Mouse (Mus musculus): ENCODE results near the gene Rhot1.
"Not testable (repeated sequence)": the region's sequence is repeated elsewhere in the genome, so short reads cannot be mapped to it uniquely, and the experiment has no call there.

Rhot1 gene

GRCm38 (mm10) chr11:80196351-80196750 lies 12.5 kb upstream of the Rhot1 start:
- DNase-seq = no peak

DNA sequence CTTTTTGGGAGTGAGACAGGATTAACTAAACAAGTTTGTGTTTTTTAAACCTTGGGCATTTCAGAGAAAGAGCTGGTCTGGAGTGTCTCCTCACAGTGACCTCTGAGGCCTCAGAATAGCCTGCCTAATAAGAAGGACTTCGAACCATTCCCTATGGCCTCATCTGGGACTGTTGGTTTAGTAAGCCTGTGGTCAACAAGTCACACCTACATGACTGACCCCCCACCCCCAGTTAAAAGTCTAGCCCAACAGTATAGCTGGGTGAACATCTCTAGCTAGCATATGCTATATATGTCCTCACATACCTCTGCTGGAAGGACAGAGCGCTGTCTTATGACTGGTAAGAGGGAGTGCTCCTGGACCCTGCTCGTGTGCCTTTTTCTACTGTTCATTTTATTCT lies 9.5 kb upstream of the Rhot1 start:
- DNase-seq = no peak

DNA sequence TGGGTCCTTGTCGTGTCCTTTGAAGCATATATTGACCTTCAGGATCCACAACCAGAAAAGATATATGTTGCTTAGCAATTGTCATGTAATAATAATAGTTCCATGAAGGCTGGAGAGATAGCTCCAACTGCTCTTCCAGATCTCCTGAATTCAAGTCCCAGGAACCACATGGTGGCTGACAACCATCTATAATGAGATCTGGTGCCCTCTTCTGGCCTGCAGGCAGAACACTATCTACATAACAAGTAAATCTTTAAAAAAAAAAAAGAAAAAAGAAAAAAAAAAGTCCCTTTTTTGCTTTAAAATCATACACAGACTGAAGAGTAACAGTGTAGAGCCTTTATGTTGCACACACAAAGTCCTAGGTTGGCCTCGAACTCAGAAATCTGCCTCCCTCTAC lies 9.0 kb upstream of the Rhot1 start:
- no peak for DNase-seq

DNA sequence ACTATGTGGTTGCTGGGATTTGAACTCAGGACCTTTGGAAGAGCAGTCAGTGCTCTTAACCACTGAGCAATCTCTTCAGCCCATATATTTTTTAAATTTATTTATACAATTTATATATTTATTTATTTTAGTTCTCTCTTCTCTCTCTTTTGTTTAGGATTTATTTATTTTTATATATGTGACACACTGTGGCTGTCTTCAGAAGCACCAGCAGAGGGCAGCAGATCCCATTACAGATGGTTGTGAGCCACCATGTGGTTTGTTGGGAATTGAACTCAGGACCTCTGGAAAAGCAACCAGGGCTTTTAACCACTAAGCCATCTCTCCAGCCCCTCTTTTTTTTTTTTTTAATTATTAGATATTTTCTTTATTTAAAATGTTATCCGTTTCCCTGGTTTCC lies 8.5 kb upstream of the Rhot1 start:
- DNase-seq = peak; percentile 54 to 57

GRCm38 (mm10) chr11:80202296-80202695 lies 6.5 kb upstream of the Rhot1 start:
- no peak for DNase-seq

DNA sequence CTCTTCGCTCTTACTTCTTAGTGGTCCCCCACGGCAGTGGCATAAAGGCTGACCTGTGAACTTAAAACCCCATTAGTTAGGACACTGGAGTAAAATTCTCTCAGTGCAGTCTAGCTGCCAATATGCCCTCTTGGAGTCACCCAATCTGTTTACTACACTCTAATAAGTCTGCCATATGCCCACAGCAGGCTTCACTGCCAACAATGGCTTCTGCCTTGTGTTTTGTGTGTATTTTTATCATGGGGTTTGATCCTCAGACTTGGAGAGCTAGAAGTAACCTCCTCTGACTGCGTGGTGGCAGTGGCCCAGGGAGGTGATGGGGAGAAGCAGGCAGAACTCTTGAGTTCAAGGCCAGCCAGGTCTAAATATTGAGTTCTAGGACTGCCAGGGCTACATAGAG lies 4.8 kb upstream of the Rhot1 start:
- no peak for DNase-seq

DNA sequence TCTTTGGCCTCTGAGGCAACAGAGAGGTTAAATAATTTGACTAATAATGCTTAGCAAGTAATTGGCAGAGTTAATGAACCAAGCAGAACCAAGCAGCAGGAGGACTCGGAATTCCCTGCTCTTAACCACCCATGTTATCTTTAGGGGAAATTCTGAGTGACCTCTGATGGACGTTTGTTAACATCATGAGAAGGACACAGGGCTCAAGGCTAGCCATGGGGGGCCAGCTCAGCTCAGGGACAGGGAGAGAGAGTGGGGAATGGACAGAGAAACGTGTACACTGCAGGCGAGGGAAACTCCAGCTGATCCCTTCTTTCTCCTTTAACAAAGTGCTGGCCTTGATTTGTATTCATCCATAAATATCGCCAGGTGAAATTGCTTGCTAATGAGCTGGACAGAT lies 3.9 kb upstream of the Rhot1 start:
- DNase-seq = no peak

- no peak for DNase-seq
Observed at GRCm38 (mm10) chr11:80208465-80208859, 357 bp upstream of the Rhot1 start.

DNA sequence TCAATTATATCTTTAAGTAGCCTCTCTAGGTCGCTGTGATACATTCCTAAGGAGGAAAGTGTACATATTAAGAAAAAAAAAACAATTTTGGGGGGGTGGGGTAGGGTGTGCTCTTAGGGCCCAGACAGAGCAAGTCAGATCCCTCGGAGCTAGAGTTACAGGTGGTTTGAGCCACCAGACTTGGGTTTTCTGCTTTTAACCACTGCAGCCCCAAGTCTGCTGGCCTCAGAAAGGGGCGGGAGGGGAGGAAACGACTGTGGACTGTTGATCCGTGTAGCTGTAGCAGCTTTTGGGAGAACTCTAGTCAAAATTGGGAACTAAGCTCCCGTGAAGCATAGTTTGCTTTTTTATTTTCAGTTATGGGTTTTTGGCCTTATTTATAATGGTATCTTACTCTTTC lies 1.5 kb downstream of the Rhot1 start:
- no peak for DNase-seq

- DNase-seq = no peak
Observed at GRCm38 (mm10) chr11:80212282-80212681, 3.5 kb downstream of the Rhot1 start.

GRCm38 (mm10) chr11:80215291-80215690 lies 6.5 kb downstream of the Rhot1 start:
- DNase-seq = no peak

DNA sequence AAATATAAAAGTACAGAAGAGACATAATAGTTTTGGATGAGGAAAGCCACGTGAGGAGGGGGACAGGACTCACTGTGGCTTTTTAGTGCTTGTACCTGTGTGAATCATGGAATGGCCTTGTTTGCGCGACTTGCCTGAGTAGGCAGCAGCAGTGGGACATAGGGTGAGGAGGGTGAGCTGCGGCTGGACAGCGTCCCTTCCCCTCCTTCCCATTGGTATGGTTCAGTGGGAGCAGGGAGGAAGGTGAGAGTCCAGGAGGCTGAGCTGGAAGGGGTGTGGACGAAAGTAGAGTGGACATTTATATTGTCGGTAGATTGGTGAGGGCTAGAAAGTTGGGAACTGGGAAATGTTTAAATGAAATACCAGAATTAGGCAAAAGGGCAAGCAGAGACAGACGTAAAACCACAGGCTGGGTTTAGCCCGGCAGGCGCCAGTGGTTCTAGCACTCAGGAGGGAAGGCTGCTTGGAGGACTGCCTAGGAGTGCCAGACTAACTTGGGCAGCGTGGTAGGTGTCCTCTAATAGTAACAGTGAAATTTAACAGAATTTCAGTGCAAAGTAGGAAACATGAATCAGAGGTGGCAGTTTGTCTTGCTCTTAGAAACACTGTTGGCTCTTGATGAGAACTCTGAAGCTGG lies 10.0 kb downstream of the Rhot1 start:
- DNase-seq = no peak

DNA sequence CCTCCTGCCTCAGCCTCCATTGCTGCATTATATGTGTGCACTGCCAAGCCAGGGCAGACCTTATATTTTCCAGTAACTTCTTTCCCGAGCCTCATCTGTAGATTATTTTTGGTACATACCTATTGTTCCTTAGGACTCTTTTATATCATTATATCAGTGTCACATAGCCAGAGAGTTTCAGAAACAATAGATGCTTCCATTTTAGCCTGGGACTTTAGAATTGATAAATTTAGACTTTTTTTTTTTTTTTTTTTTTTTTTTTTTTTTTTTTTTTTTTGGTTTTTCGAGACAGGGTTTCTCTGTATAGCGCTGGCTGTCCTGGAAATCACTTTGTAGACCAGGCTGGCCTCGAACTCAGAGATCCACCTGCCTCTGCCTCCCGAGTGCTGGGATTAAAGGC lies 21.2 kb downstream of the Rhot1 start:
- not testable (repeated sequence) for DNase-seq

DNA sequence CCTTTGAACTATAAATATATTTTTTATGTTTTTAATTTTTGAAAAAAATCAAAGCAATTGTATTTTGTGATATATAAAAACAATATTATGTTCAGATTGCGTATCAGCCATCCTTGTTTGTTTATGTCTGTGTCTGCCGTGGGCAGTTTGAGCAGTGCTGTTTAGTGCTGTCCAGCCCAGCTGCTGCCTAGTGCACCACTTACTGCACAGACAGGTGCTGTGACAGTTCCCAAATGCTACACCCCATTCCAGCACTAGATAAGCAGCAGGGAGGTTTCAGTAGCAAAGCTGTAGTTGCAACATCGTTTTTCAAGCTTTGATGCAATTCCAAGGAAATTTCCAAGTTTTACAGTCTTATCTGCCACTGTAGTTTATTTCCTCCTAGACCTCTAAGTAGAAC lies 28.5 kb downstream of the Rhot1 start:
- DNase-seq = no peak

DNA sequence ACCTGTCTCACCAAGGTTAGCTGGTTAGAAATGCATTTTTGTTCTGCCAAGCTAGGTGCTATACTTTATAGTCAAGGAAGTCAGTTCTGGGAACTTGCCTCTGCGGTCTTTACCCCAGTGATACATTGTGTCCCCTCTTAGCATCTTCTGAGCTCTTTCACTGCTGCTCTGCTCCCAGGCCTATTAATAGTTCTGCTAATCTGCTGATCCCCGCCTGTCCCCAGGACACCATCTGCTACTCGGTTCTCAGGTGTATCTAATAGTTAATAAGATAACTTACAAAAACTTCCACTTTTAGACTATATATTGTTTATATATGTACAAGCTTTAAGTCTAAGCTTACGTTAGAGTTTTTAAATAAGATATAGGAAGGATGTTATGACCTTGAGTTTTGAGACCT lies 29.5 kb downstream of the Rhot1 start:
- no peak for DNase-seq

DNA sequence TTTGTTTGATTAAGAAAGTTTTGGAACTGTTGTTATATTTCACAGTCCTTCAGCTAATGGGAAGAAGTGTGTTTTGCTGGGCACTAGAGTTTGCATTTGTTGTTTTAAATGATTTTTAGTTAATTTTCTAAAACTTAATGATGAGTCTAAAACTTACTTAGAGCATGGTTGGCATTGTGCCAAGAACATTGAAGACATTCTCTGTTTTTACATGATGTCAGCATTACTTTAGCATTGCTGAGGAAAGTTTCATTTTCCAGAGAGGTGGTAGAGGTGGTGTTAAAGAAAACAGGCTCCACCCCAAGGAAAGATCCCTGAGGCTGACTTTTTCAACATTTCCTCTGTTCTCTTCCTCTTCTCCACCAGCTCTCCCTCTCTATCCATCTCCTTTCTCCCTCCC lies 38.2 kb downstream of the Rhot1 start:
- DNase-seq = no peak

DNA sequence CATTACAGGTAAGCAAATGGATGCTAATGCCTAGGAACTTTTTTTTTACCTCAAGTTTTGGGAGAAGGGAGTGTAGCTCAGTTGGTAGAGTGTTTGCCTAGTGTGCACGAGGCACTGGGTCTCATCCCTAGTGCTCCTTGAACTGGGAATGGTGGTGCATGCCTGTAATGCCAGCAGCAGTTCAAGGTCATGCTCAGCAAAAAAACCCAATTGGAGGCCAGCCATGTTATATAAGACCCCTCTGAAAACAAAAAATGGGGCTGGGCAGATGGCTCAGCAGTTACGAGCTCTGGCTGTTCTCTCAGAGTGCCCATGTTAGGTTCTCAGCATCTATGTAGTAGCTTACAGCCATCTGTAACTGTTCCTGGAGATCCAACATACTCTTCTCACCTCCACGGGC lies 39.7 kb downstream of the Rhot1 start:
- DNase-seq = no peak

- DNase-seq = no peak
Observed at GRCm38 (mm10) chr11:80264137-80264536, 55.3 kb downstream of the Rhot1 start.

DNA sequence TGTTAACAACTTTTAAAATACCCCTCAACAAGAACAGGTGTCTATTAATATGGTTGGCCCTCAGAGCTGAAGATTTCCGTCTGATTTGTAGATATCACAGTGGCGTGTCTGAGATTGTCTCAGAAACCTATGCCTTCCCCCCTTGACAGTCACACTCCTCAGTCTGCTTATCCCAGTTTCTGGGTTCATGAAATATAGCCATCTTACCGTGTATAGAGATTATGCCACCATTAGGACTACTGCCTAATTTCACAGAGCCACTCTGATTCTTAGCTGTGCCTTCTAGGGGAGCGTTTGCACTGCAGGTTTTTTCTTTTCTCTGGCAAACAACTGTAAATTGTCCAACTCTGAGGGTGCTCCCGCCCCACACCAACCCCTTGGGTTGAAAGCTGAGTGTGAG lies 62.3 kb downstream of the Rhot1 start:
- DNase-seq = no peak

- peak in 1 of 2 experiments; percentile 10 for DNase-seq
Observed at GRCm38 (mm10) chr11:80275011-80275410, 66.2 kb downstream of the Rhot1 start.

DNA sequence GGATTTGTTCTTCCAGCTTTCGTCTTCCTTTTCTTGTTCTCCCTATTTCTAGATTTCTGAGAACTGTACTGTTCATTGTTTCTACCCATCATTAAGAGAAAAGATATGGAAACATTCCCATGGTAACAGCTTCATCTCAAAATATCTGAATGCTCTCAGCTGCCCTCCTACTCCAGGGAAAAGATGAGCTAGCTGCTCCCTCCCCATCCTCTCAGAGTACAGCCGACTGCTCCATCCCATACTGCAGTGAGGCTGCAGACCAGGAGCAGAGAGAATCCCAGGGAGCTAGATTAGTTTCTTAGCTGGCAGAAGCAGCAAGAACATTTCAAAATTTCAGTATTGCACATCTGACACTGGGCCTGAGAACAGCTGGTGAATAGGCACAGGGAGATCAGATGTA lies 69.2 kb downstream of the Rhot1 start:
- DNase-seq = no peak

- DNase-seq = no peak
Observed at GRCm38 (mm10) chr11:80283786-80284185, 75.0 kb downstream of the Rhot1 start.

GRCm38 (mm10) chr11:80284641-80285040 lies 75.8 kb downstream of the Rhot1 start:
- DNase-seq = no peak

GRCm38 (mm10) chr11:80287150-80287549 lies 78.3 kb downstream of the Rhot1 start:
- DNase-seq = peak; percentile 79 to 80

DNA sequence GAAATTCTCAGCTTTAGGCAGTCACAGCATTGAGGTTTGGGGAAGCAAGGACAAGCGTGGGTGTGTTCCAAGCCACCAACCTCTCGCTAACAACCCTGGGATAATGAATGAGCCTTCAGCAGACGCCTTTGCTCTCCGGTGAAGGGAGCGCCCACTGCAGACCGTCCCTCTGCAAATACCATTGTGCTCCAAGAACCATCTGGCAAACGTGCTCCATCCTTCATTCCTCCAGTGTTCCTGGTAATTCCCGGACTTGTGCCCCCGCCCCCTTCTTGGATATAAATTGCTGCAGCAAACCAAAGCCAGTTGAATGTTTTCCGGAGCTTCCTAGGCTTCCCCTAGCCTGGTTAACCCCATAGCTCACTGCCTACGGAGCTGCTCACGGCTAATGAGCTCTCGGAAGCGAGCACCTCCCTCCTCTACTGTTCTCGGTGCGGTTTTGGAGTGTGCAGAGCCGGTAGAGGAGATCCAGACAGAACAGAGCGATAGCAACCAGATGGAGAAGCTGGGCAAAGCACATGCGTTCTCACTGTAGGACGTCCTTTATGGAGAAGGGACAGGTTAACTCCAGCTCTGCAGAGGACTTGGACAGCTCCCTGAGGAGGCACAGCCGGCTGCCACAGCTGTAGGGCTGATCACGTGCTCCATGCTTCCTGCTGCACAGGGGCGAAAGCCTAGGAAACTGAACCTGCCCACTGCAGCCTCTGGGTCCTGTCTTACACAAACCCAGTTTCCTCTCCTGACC lies 81.1 kb downstream of the Rhot1 start:
- DNase-seq = no peak

All from B cell, adult 2 months (primary cell).